Mouse (Mus musculus) adrenal gland, postnatal 10 days (tissue): Measurements from ENCODE around the gene Khsrp. TPM values are rescaled to one million over a fixed set of nuclear protein-coding genes. Genes with fewer than 3 reads are reported as not detected.
A peak's percentile ranks its signal among the peaks of the same experiment; 100 is the strongest.
"Not testable (repeated sequence)": the region's sequence is repeated elsewhere in the genome, so short reads cannot be mapped to it uniquely, and the experiment has no call there.

Experiments used
- DNase-seq: peaks from one replicate; pipeline ENCODE4 v3.0.0; 2021; ENCODE audit warnings: mixed read lengths
- long read RNA-seq, 2 experiments: library from polyadenylated mRNA; stranded (forward); transcript quantifications; one replicate each; pipeline ENCODE4 v2.0.0; 2021
- total RNA-seq, 2 experiments: library from RNA; stranded (reverse); gene quantifications; 2 replicates each; pipeline ENCODE4 v1.2.3; 2021

The Khsrp gene
- 10 to 100 TPM; 90.4 to 99.1 TPM for total RNA-seq
- long read RNA-seq, experiment 1, transcript Khsrp-201 (18 exons, 3,978 nt): major isoform, 11 of 29 reads
- long read RNA-seq, experiment 1, partial matches to known transcripts: 4 of 29 reads
- long read RNA-seq, experiment 1, other reads (novel, unspliced or antisense): 12 of 29 reads
- long read RNA-seq, experiment 2, transcript Khsrp-201 (18 exons, 3,978 nt): major isoform, 6 of 28 reads
- long read RNA-seq, experiment 2, partial matches to known transcripts: 5 of 28 reads
- long read RNA-seq, experiment 2, other reads (novel, unspliced or antisense): 17 of 28 reads

DNA sequence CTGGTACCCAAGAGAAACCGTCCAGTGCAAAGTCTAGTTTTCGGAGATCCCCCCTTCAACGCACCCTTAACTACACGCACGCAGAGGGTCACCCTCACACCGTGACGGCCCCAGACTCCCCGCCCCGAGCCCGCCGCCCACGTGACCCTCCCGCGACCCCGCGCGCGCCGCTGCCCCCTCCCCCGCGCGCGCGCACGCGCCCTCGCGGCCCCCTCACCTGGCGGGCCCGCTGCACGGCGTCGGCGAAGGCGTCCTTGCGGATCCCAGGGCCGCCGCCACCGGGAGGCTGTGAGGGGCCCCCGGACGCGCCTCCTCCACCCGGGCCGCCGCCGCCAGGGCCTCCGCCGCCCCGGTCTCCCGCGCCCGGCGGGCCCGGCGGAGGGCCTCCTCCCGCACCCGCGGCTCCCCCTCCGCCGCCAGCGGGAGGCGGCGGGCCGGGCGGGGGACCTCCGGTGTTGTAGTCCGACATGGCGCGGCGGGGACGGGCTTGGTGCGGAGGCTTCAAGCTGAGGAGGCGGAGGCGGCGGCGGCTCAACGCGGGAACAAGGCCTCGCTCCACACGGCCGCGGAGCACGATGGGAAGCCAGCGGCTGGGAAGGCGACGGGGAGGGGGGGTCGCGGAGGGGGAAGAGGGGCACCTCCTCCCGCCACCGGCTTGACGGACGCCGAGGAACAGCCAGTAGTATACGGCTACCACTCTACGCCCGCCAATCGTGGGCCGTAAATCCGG, at the start of gene Khsrp:
Gene Khsrp (minus strand): TSS at position 592 of the 730 bp plus-strand sequence.
- peak; percentile 67 for DNase-seq

DNA sequence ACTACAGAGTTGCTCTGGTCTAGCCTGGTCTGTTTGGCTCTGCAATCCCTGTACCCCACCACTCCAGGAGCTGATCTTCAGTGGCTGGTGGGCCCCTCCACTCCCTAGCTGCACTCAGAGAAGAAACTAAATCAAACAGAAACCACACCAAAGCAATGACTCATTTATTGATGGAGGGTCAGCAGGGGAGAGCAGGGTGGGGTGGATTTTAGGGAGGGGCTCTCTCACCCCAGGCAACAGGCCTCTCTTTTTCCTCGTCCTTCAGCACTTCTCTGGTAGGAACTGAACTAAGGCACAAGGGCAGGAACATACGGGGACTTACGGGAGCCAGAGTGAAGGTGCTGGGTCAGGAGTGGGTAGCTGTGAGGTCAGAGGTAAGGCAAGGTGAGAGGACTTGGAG, 48.6 kb upstream of the Khsrp start:
- no peak for DNase-seq

DNA sequence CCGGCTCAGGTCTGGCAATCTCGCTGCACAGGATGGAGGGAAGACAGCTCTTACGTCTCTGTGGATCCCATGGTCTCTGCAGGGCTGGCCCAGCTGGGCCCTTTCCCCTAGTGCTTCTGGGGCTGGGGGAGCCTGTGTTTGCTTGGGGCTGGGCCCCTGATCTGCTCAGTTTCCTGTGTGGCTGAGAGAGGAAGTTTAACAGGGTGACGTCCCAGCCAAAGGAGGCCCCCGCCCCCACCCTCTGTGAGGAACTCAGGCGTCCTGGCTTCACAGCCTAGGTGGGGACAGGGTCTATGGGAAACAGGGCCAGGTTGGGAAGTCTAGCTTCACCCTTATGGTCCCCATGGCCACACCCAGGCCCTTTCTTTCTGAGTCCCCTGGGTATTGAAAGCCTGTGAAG, 47.0 kb upstream of the Khsrp start, which contains the start of gene Dennd1c:
Gene Dennd1c (minus strand): TSS at position 179 of the 400 bp plus-strand sequence.
- no peak for DNase-seq

DNA sequence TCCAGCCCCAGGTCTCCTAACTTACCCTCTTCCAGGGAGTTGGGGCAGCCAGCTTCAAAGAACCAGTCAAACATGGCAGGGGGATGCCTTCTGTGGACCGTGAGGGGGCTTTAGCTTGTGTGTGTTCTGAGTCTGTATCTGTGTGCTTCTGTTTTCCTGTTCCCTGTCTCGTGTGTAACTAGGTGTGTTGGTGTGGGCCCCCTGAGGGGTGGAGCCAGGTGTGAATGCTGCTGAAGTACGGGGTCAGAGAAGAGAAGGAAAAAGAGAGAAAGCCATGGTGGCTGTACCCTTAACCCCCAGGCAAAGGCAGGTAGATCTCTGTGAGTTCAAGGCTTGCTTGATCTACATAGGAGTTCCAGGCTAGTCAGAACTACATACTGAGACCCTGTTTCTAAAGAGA, 45.6 kb upstream of the Khsrp start:
- DNase-seq: no peak

DNA sequence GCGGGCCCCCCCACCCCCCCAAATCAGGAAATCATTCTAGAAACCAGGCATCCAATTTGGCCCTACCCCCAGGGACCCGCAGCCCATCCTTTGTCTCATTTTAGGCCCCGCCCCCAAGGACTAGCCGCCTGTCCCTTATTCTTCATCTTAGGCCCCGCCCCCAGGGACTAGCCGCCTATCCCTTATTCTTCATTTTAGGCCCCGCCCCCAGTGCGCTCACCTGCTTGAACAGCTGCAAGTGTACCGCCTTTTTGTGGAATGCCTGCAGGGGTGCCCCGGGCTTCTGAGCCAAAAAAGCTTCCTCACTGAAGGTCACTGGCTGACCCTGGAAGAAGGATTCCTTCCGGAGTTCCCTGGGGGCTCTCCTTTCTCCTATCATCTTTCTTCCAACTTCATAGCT, 39.4 kb upstream of the Khsrp start:
- DNase-seq: no peak

DNA sequence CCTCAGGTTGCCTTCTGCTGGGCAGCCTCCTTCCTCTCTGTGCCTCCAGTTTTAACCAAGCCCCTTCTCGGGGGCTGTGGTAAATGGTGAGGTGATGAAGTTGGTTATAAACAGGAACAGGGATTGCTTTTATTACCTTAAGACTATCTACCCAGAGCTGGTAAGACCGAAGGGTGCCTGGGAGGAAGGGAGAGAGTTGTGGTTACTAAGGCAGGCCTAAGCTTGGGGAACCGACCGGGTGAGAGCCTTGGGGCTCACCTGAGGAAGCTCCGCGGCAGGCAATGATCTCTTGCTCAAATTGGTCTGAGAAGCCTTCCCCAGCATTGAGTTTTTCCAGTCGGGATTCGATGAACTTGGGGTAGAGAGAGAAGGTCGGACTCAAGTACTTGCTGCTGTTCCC, 39.0 kb upstream of the Khsrp start:
- no peak for DNase-seq

DNA sequence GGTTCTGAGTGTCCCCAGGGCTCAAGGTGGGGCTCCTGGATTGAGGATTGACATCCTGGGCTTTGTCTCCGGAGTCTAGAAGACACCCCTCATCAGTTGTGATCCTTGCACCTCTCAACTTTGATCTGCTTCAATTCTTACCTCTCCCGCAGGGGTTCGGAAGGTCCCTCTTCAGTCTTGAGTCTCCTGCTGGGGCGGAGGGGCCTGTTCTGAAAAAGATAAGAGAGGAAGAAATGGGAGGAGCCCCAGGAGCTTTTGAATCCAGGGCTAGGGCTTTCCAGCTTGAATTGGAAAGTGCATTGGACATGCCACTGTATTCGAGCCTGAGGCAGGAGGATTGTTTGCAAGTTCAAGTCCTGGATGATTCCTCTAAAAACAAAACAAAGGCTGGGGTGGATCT, 35.6 kb upstream of the Khsrp start:
- no peak for DNase-seq

DNA sequence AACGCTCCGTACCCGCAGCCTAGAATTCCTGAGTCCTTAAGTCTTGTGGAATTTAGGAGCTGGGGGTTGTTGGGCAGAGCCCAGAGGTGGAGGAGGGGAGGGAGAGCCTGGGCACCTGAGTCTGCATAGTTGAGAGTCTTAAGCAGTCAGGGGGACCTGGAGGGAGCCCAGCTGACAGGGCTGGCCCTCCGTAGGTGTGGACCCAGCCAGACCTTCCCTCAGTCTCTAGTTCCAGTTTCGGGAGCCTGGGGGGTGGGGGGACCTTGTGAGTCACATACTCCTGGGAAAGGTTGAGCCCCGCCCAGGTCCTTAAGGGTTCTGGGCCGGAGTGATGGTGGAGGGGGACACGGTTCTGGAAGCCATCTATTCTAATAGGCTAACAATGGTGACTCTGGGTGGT, 31.7 kb upstream of the Khsrp start:
- no peak for DNase-seq

DNA sequence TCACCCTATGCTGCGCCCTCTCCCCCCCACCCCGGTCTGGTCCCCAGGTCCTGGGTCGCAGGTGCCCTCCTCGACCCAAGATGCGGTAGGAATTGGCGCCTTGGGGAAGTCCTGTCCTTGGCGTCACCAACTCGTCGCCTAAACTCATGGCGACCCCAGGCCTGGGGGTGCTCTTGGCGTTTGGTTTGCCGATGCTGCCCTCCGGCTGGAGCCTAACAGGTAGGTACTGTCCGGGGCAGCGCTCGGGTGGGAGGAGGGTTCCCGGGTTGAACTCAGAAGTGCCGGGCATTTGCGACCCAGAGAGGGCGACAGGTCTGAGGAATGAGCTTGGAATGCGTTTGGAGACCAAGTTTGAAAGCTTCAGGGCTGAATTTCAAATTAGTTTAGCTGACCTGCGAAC, 31.2 kb upstream of the Khsrp start:
- no peak for DNase-seq

DNA sequence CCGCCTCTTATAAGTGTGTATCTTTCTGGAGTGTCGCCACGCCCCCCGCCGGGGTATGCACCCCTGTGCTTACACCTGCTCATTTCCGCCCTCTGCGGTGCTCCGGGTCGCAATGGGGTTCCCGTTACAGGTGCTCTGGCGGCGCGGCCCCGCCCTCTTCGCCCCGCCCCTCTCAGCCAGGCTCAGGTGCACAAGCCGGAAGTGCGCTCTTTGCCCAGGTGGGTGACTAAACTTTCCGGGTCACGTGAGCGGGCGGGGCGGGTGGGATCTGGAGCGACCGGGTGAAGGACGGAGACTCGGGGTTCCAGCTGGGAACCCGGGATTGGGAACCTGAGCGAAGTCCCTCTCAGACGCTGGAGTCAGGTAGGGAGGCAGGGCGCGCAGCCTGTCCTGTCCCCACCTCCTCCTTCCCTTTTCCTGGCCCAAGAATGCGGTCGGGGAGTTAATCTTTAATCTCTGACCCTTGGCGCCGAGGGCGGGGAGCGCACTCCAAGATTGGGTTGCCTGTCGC, 30.7 kb upstream of the Khsrp start:
- DNase-seq: peak; percentile 30

DNA sequence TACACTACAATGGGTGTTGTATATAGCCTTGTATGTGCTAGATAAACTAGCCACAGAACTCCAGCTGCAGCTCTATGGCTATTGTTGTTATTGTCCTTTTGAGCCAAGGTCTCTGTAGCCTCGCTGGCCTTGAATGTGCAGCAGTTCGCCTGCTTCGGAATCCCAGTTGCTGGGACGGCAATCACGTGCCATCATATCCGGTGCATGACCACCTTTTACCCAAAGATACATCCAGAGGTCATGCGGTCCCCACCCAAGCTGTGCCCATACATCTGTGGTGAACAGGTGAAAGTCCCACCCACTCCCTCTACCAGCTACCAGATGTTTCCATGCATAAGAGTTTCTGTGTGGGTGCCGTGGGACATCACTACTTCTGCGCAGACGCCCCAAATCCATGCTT, 29.7 kb upstream of the Khsrp start:
- DNase-seq: no peak

DNA sequence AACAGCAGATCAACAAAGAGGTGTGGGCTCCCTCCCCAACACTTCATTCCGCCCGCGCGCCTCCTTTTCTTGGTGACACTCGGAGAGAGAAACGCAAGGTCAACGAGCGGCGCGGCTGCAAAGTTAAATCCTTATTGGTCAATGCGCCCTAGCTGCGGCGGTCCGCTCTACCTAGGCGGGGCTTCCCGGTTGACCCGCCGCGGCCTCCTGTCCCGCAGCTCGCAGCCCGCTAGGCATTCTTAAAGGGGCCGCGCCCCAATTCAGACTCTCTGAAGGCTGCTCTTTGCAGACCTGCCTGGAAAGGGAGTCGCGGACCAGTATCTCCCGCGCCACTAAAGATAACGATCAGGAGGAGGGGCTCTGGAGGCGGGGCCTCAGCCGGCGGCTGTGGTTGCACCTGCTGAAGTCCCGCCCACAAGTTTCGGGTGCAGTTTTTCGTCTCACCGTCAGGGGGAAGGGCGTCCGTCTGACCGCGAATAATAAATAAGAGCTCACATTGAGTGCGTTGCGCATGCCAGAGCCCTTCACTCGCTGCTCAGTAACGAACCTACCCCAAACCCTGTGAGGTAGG, 29.0 kb upstream of the Khsrp start:
- DNase-seq: peak; percentile 93

DNA sequence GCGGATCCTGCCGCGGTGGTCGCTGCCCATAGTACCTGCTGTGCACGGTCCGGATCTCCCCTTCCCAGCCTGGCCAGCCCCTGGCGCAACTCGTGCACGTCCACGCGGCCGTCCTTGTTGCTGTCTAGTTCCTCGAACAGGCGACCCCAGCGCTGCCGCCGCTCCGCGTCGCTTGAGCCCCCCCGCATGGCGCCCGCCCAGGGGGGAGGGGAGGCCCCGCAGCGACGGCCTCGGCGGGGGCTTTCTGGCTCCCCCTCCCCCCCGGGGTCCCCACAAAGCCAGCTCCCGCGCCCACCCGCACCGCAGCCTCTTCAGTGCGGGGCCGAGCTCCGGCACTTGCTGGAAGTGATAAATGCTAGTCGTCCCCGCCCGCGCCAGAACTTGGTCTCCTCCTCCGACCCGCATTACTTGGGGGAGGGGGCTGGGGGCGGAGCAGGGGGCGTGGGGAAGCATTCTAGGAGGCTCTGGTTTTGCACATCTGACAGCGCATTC, 28.2 kb upstream of the Khsrp start, which contains the start of gene Slc25a23:
Gene Slc25a23 (minus strand): TSS at position 378 of the 492 bp plus-strand sequence.
- DNase-seq: peak; percentile 84

DNA sequence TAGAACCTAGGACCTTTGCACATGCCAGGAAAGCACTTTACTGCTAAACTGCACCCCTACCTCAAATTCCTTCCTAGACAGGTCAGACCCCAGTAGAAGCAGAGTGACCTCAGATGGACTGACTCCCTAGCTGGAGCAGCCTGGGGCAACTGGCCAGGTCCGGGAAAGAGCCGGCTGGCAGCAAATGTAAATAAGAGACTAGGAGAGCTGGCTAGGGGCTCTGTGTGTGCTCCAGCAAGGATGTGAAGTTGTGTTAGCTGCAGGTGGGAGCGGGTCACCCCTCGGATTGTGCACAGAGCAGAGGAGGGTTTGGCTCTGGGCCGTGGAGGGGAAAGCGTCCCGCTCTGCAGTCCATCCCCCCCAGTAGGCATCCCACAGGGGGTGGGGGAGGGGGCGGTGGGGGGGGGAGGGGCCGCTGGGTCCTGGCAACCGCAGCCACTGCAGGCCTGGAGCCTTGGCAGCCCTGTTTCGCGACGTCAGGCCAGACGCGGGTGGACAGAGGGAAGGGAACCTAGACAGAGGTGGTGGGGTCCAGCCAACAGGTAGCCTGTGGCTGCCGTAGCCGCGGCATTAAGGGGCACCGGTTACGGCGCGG, 27.7 kb upstream of the Khsrp start, which contains the start of gene Crb3:
Gene Crb3 (plus strand): TSS at position 215 of the 595 bp plus-strand sequence.
- DNase-seq: peak; percentile 62

DNA sequence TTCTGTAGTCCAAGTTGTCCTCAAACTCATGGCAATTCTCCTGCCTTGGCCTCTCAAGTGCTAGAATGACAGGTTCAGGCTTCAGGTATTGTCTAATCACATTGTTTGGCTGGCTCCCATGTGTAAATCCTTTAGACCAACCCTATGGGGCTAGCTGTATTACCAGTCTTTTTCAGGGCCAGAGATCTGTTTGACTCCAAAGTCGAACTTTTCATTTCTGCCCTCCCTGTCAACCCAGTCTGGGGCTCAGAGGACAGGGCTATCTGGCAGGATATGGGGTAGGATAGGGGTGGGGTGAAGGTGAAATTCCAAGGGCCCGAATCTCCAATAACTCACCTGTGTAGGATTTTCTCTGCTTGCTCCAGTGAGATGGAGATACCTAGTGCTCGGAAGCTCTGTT, 24.9 kb upstream of the Khsrp start:
- DNase-seq: no peak

DNA sequence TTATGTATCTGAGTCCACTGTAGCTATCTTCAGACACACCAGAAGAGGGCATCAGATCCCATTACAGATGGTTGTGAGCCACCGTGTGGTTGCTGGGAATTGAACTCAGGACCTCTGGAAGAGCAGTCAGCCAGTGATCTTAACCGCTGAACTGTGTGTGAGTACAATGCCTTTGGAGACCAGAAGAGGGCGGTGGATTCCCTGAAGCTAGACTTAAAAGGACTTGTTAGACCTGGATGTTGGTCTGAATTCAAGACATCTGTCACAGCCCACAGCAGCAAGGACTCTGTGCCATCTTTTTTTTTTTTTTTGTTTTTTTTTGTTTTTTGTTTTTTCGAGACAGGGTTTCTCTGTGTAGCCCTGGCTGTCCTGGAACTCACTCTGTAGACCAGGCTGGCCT, 20.4 kb upstream of the Khsrp start:
- not testable (repeated sequence) for DNase-seq

DNA sequence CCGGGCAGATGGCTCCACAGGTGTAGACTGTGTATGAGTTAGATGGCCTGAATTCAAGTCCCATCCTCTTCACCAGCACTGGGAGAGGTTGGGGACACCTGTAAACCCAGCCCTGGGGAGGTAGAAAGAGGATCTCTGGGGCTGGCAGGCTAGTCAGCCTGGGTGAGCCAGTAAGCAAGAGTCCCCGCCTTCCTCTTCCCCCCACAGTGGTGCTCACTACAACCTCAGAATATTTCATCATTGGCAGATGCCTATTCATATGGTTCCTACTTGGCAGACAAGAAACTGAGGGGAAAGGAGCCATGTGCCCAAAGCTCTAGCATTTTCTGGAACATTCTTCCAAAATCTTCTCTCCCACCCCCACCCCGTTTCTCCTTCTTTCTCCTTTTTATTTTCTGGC, 17.5 kb upstream of the Khsrp start:
- no peak for DNase-seq

DNA sequence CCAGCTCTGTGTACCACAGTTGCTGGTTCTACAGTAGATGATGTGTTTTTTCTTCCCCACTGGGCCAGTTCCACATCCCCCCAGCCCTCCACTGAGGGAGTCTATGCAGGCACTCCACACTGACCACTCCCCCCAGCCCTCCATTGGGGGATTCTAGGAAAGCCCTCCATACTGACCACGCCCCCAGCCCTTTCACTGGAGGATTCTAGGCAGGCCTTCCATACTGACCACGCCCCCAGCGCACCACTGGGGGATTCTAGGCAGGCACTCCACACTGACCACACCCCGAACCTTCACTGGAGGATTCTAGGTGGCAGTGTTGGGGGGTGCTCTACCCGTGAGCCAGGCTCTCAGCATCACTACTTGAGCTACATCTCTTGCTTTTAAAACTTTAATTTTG, 16.1 kb upstream of the Khsrp start:
- no peak for DNase-seq

DNA sequence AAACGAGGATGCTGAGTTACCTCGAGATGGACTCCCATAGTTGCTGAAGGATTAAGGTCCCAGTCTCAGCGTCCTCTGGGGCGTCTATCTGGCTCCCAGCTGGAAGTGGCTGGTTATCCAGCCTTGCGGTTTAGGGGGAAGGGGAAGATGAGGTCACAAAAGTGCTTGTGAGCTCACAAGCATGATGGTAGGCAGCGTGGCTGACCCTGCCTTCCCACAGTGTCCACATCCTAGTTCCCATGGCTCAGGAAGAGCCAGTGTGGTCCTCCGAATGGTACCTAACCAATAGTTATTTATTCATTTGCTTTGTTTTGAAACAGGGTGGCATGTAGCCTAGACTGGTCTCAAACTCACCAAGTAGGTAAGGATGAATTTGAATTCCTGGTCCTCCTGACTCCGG, 10.2 kb upstream of the Khsrp start, which contains the start of gene Slc25a41:
Gene Slc25a41 (minus strand): TSS at position 101 of the 400 bp plus-strand sequence.
- DNase-seq: no peak

DNA sequence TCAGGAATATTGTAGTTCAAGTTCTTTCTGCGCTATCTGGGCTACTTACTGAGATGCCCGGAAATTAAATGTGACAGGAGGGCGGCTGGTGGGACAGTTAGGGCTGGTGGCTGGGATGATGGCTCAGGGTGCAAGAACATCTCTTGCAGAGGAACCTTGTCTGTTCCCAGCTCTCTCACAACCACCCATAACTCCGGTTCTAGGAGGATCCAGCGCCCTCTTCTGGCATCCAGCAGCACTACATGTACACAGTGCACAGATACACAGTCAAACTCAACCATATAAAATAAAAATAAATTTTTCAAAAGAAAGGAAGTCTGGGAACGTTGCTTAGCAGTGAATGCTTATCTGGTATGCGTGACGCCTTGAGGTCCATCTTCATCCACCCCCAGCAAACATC, 7.7 kb upstream of the Khsrp start:
- DNase-seq: no peak

DNA sequence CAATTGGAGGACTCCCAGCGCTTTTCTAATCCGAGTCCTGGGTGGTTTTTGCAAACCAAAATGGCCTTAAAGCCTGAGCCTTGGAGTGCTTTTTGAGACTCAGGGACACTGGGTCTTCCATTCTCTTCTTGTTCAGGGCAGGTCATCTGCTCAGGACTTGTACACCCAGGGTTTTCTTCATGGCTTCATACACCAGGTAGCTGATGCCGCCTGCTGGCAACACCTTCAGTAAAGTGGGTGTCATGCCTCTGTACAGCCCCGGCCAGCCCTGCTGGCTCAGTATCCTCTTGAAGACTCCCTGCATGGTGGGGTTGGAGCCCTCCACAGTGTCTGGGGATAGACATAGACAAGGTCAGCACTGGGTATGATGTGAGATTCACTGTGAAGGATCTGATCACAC, 1.5 kb upstream of the Khsrp start:
- no peak for DNase-seq

DNA sequence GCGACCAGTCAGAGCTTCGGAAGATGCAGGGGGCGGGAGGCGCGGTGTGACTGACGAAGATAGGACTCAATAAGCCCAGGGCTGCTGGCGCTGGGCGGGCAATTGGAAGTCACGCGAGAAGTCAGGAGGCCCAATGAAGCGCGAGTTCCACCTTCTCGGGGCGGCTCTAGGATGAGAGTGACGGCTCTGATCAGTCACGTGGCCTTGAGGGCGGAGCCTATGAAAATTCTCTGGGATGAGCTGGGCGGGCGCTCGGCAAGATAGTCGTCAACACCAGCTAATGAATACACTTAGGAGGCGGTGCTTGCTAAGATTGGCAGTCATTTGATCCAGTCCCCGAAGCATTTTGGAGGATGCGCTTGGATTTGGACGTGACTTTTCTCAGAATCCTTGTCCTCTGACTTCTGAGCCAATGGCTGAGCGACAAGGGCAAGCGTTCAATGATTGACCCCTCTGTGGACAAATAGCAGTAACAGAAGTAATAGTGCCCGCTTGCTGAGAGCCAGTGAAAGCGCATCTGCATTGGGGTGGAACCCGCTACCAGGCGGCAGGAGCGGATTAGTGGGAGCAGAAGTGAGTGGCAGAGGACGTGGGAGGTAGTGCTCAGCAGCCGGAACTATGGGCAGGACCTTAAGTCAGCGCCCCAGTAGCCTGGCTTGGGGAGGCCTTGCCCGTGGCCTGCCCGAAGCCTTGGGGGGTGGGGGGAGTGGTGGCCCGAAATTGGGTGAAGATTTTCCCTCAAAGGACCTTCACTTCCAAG, 519 bp upstream of the Khsrp start:
- DNase-seq: peak; percentile 98
